Mouse (Mus musculus) cerebellum, postnatal 14 days (tissue): ENCODE data around the gene Rhot1.
A peak's percentile ranks its signal among the peaks of the same experiment; 100 is the strongest.
"Not testable (repeated sequence)": the region's sequence is repeated elsewhere in the genome, so short reads cannot be mapped to it uniquely, and the experiment has no call there.

Source experiments
- DNase-seq, 2 experiments: peaks; one replicate each; pipeline ENCODE4 v3.0.0; 2021; ENCODE audit warnings: mixed read lengths in 2 of 2

The Rhot1 gene

GRCm38 (mm10) chr11:80208860-80209800 lies at the start of gene Rhot1:
Rhot1 (plus strand) TSS chr11:80209019.
- DNase-seq, result peak; percentile 99

GRCm38 (mm10) chr11:80161041-80161440 lies 47.8 kb upstream of the Rhot1 start:
- DNase-seq, result no peak

DNA sequence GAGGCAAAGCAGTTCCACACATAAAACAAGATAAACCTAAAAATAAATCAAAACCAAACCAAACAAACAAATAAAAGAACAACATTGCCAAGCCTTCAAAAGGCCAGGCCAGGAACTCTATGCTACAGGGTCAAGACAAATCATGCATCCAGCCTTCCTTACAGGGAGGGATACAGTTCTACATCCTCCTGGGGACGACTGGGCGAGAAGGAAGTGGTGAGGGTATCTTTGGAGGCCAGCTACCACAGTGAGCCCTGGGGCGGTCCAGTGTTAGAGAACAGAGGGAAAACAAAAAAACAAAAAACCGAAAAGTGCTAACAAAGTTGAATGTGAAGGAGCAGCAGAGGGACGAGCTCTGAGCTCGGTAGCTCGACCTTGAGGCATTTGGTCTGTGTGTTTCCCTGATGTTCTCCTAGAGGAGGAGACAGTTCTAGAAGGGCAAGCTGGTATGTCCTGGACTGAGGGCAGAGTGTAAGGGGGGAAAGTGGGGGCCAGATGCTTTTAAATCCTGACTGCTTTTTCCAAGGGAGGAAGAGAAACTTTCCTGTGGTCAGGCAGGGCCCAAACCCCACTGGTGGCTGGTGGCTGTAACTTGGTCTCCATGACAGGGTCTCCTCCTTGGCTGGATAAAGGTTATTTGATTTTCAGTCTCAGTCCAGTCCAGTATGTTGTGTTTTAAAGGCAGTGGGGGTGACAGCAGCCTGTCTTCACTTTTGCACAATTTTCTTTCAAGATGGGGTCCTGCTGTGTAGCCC lies 45.3 kb upstream of the Rhot1 start:
- no peak for DNase-seq

DNA sequence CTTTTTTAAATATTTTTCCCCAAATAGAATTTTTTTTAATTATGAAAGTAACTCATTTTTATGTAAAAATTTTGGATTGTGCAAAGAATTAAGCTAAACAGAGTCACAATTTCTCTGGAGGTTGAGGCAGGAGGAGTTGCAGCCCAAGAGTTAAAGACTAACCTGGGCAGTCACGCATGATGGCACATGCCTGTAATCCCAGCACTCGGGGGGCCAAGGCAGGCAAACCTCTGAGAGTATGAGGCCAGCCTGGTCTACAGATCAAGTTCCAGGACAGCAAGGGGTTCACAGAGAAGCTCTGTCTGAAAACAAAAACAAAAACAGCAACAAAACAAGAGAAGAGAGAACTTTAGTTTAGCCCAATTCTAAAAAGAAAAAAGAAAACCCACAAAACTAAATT lies 44.6 kb upstream of the Rhot1 start:
- no peak for DNase-seq

DNA sequence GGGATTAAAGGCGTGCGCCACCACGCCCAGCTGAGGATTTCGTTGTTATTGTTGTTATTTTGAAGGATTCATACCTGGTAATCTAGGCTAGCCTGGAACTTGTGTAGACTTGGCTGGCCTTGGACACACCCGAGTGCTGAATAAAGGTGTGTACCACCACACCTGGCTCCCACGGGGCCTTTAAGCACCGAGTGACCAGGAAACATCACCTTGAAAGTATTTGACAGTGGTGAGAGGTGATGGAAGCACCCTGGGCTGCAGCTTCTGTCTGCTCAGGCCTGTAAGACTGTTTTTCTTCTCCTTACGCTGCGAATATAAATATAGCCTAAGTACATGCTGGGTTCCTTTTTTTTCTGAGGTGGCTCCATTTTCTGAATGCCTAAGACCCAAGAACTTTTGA lies 40.7 kb upstream of the Rhot1 start:
- DNase-seq, result no peak

GRCm38 (mm10) chr11:80168611-80169249 lies 40.1 kb upstream of the Rhot1 start:
- DNase-seq, result no peak

DNA sequence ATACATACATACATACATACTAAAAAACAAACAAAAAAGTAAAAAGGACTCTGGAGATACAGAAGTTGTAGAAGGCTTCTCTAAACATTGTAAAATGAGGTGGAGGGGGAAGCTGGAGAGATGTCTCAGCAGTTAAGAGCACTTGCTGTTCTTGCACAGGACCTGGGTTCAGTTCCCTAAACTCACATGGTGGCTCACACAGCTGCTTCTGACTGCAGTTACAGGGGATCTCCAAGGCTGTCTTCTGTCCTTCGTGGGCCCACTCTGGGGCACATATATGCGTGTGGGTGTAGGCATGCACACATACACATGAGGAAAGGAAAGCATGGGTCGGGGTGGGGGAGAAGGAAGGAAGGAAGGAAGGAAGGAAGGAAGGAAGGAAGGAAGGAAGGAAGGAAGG lies 39.2 kb upstream of the Rhot1 start:
- DNase-seq, result no peak

DNA sequence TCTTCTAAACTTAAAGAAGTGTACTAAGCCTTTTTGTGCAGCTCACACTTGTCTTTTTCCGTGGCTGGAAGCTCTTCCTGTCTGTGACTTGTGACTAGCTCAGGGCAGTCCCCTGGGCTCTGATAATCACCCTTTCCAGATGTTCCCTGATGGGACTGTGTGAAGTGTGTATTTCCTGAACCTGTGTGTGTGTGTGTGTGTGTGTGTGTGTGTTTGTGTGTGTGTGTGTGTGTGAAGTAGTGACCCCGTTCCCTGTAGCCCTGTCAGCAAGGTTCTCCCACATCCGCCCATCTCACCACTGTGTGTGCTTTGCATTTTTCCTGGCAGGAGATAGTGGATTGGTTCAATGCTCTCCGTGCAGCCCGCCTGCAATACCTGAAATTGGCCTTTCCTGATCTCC lies 38.5 kb upstream of the Rhot1 start:
- no peak for DNase-seq

DNA sequence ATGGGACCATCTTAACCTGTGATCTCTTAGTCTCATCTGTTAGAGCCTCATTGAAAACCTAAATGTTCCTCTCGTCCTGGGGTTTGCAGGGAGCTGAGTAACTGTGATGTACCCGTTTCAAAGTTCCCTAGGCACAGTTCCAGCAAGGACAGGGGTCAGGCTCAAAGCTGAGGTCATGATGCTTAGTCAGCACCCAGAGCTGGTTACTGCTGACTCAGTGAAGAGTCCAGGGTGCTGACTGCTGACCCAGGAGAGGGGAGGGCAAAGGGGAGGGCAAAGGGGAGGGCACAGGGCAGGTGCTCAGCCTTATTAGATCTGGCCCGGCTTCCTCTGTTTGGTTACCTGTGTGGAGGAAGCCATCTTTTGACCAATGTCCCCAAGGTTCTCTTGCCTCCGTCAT lies 36.9 kb upstream of the Rhot1 start:
- DNase-seq, result no peak

DNA sequence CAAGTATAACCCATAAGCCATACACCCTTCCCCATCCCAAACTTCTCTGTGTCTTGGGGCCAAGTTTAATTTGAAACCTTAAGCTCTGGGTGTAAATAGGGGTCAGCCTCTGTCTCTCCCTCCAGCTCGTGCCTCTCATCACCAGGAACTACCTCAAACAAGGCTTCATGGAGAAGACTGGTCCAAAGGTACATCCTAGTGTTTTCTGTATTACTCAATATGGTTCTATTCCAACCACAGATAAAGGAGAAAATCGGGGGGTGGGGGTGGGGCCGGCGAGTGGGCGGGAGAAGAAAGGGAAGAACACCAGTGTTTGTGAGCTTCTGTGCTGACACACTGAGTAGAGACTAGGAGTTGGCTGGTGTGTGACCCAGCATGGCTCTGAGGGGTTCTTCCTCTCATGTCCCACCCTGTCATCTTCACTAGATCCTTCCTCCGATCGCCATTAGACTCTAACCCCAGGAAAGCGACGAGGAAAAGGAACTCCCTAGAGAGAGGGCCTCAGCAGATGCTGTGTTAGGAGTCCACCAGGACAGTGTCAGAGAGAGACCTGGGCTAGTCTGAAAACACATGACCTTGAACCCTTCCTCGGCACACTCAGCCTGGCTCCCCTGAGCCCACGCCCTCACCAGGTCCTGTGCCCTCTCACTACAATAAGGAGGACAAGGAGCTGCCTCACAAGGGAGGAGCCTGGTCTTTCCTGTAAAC lies 34.7 kb upstream of the Rhot1 start:
- no peak for DNase-seq

- DNase-seq, result no peak
Observed at GRCm38 (mm10) chr11:80176911-80177895, 31.6 kb upstream of the Rhot1 start.

- no peak for DNase-seq
Observed at GRCm38 (mm10) chr11:80178316-80178715, 30.5 kb upstream of the Rhot1 start.

DNA sequence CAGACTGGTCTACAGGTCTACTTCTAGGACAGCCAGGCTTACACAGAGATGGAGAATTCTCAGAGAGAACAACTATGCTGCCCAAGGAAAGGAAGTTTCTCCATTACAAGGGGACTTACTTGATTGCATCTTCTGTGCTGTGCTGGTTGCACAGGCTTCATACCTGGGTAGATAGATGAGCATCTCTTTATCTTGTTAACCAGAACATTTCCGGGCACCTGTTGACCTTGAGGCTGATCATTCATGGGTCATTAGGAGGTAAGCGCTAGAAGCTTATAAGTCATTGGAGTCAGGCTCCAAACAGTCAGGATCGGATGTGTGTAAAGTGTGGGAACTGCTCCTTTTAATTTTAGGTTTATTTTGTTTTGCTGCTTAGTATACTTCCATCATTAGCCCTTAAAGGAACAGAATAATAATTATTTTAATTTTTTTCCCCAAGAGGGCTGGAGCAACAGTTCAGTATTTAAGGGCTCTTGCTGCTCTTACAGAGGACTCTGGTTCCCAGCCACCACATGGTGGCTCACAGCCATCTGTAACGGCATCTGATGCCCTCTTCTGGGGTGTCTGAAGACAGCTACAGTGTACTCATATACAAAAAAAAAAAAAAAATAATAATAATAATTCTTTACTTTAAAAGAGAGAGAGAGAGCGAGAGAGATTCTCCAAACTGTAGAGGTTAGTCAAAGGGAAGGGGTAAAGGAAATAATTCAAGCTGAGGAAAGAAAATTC lies 27.6 kb upstream of the Rhot1 start:
- peak in 1 of 2 experiments; percentile 18 for DNase-seq

GRCm38 (mm10) chr11:80183054-80183704 lies 25.6 kb upstream of the Rhot1 start:
- not testable (repeated sequence) for DNase-seq

- peak; percentile 93 to 96 for DNase-seq
Observed at GRCm38 (mm10) chr11:80183705-80184255, 25.0 kb upstream of the Rhot1 start, which contains the start of gene Rnf135. Rnf135 (plus strand) TSS chr11:80183851.

- DNase-seq, result no peak
Observed at GRCm38 (mm10) chr11:80184531-80185071, 24.2 kb upstream of the Rhot1 start.

- DNase-seq, result not testable (repeated sequence)
Observed at GRCm38 (mm10) chr11:80185441-80185976, 23.3 kb upstream of the Rhot1 start.

DNA sequence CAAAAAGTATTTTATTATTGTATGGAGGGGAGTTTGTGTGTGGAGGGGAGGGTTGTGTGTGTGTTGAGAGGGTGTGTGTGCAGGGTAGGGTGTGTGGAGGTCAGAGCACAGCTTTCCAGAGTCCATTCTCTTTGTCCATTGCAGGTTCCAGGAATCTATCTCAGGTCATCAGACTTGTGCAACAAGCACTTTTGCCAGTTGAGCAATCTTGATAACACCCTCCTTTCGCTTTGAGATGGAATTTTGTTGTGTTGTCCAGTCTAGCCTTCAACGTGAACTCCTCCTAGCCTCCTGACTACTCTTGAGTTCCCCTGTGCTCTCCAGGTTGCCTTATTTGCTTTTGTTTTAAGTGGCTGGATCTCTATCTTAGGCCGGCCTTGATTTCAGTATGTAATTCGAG lies 18.5 kb upstream of the Rhot1 start:
- DNase-seq, result no peak

DNA sequence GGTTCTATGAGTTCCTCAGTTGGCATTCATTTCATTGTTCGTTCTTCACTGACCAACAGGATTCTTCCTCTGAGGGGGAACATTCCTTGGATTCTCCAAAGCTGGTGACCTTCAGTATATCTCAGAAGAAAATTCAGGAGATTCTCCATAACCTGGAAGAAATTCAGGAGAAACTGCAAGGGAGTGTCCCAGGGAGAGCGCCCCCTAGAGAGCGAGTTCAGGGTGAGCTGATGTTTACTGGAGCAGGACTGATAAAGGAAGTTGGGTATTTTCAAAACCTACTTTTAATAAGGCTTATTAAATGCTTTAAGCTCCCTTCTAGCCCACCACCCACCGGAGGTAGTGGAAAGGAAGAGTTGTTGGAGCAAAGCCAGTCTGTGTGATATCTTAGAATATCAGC lies 15.0 kb upstream of the Rhot1 start:
- DNase-seq, result no peak
